Comparison of ENCODE assay signal across 14 mouse cellular contexts in the genomic region with DNA sequence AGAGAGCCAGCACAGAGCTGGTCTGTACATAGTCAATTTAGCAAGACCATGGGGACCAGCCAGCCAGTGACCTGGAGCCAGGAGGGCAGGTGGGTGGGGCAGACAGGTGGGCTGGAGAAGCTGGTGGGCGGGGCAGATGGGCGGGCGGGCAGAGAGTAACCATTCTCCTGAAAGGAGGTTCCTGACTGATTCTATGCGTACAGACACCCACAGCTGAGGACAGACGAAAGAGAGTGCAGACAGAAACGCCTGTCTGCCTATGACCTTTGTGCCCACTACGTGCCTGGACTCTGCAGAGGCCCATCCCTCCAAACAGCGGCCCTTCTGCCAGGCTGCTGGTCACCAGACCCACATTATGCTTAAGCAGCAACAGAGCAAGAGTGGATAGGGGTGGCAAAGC. TPM values are rescaled to one million over a fixed set of nuclear protein-coding genes. Genes with fewer than 3 reads are reported as not detected.
DNase-seq lines count a peak whose midpoint lies in the region; ATAC-seq lines count a peak whose summit lies in the region.
"Had no signal": no experiment of that assay in that cellular context is flagged by ENCODE, and none has a peak within 500 bp of the region (broad histone marks: within the 10 kb centered on the region; RNA-seq: fewer than 3 reads in every experiment).

No protein-coding gene starts in this region.

- H3K27me3 ChIP-seq in heart, embryonic 11.5 days (ENCODE audit: control insufficient read depth, insufficient read depth, low read length), result peaks cover 8% of the 10 kb centered on the region
- H3K27me3 ChIP-seq in heart, embryonic 12.5 days (replicated peaks), result peaks cover 38% of the 10 kb centered on the region
- H3K27me3 ChIP-seq in liver, embryonic 11.5 days (replicated peaks; ENCODE audit: control insufficient read depth, insufficient read depth, low read length), result no peaks in the 10 kb centered on the region
- no peaks in the 10 kb centered on the region for H3K27me3 ChIP-seq in neural tube, embryonic 15.5 days (replicated peaks)

- no peak overlapping the region for H3K9ac ChIP-seq in heart, embryonic 11.5 days (ENCODE audit: low read depth, low read length)
- no peak overlapping the region for H3K9ac ChIP-seq in heart, embryonic 12.5 days
- H3K9ac ChIP-seq in liver, embryonic 11.5 days (ENCODE audit: low read depth, low read length), result no peak overlapping the region
- no peak overlapping the region for H3K9ac ChIP-seq in neural tube, embryonic 15.5 days (replicated peaks)
- H3K9ac ChIP-seq: hindbrain, embryonic 12.5 days; limb, embryonic 12.5 days had no signal

- H3K27ac ChIP-seq in heart, embryonic 11.5 days (ENCODE audit: low read depth, low read length), result no peak overlapping the region
- no peak overlapping the region for H3K27ac ChIP-seq in heart, embryonic 12.5 days (ENCODE audit: poor library complexity, severe bottlenecking)
- no peak overlapping the region for H3K27ac ChIP-seq in liver, embryonic 11.5 days (ENCODE audit: low read depth, low read length)
- no peak overlapping the region for H3K27ac ChIP-seq in neural tube, embryonic 15.5 days (replicated peaks)
- H3K27ac ChIP-seq: hindbrain, embryonic 12.5 days; limb, embryonic 12.5 days had no signal

- H3K4me2 ChIP-seq in heart, embryonic 11.5 days, result no peak overlapping the region
- no peak overlapping the region for H3K4me2 ChIP-seq in heart, embryonic 12.5 days
- H3K4me2 ChIP-seq in liver, embryonic 11.5 days, result no peak overlapping the region
- H3K4me2 ChIP-seq in neural tube, embryonic 15.5 days, result no peak overlapping the region
- H3K4me2 ChIP-seq: hindbrain, embryonic 12.5 days; limb, embryonic 12.5 days had no signal

- no peaks in the 10 kb centered on the region for H3K9me3 ChIP-seq in heart, embryonic 11.5 days (replicated peaks; ENCODE audit: control insufficient read depth, low read length)
- H3K9me3 ChIP-seq in heart, embryonic 12.5 days (replicated peaks), result no peaks in the 10 kb centered on the region
- no peaks in the 10 kb centered on the region for H3K9me3 ChIP-seq in liver, embryonic 11.5 days (ENCODE audit: control insufficient read depth, low read length)
- H3K9me3 ChIP-seq in neural tube, embryonic 15.5 days (replicated peaks), result no peaks in the 10 kb centered on the region
- H3K9me3 ChIP-seq: hindbrain, embryonic 12.5 days; limb, embryonic 12.5 days had no signal

- WGBS in heart, embryonic 11.5 days (ENCODE audit: insufficient replicate concordance), result 40% methylated on average over 8 of the region's 8 CpGs
- WGBS in heart, embryonic 12.5 days, result 21% methylated on average over 8 of the region's 8 CpGs
- 32% methylated on average over 8 of the region's 8 CpGs for WGBS in liver, embryonic 11.5 days
- 41% methylated on average over 8 of the region's 8 CpGs for WGBS in neural tube, embryonic 15.5 days

- no peaks in the 10 kb centered on the region for H3K36me3 ChIP-seq in heart, embryonic 11.5 days (ENCODE audit: control insufficient read depth, insufficient read depth, low read length)
- H3K36me3 ChIP-seq in heart, embryonic 12.5 days, result no peaks in the 10 kb centered on the region
- no peaks in the 10 kb centered on the region for H3K36me3 ChIP-seq in liver, embryonic 11.5 days (ENCODE audit: control insufficient read depth, insufficient read depth, low read length)
- H3K36me3 ChIP-seq in neural tube, embryonic 15.5 days, result no peaks in the 10 kb centered on the region
- H3K36me3 ChIP-seq: hindbrain, embryonic 12.5 days; limb, embryonic 12.5 days had no signal

- DNase-seq in heart, postnatal 10 days, result peak; percentile 22 to 23
- peak; percentile 57 for DNase-seq in kidney, adult 9 months
- no peak for DNase-seq in liver, embryonic 11.5 days (ENCODE audit: low spot score)
- no peak for DNase-seq in layer of hippocampus, adult 9-10 months (ENCODE audit: low spot score)
- no peak for DNase-seq in cerebellum, adult 9-10 months
- DNase-seq: adrenal gland, adult 8-10 months; cerebellum, postnatal 14 days; midbrain, embryonic 14.5 days; thymus, postnatal 36 days had no signal

- 0 out of 2 replicates have a peak, but pooled peaks have one; percentile 21 for ATAC-seq in heart, embryonic 11.5 days (replicated peaks; ENCODE audit: insufficient number of reproducible peaks, low FRiP score, low TSS enrichment)
- ATAC-seq in heart, embryonic 12.5 days (ENCODE audit: insufficient number of reproducible peaks, low FRiP score), result no peak
- 0 out of 2 replicates have a peak, but pooled peaks have one; percentile 42 for ATAC-seq in liver, embryonic 11.5 days (replicated peaks; ENCODE audit: low FRiP score)
- ATAC-seq in neural tube, embryonic 15.5 days (ENCODE audit: low FRiP score), result no peak

- H3K4me3 ChIP-seq in heart, embryonic 11.5 days (ENCODE audit: low read depth, low read length), result no peak overlapping the region
- H3K4me3 ChIP-seq in heart, embryonic 12.5 days, result no peak overlapping the region
- H3K4me3 ChIP-seq in liver, embryonic 11.5 days (ENCODE audit: low read depth, low read length), result no peak overlapping the region
- H3K4me3 ChIP-seq in neural tube, embryonic 15.5 days (replicated peaks), result no peak overlapping the region
- H3K4me3 ChIP-seq: hindbrain, embryonic 12.5 days; limb, embryonic 12.5 days had no signal

- H3K4me1 ChIP-seq in heart, embryonic 11.5 days (ENCODE audit: control insufficient read depth, insufficient read depth, low read length), result peaks cover 5% of the 10 kb centered on the region; the same call in 1 of the 2 replicates
- H3K4me1 ChIP-seq in heart, embryonic 12.5 days (replicated peaks), result peaks cover 15% of the 10 kb centered on the region
- H3K4me1 ChIP-seq in liver, embryonic 11.5 days (replicated peaks; ENCODE audit: control insufficient read depth, insufficient read depth, low read length), result no peaks in the 10 kb centered on the region
- H3K4me1 ChIP-seq in neural tube, embryonic 15.5 days, result peaks cover 5% of the 10 kb centered on the region; the same call in 1 of the 2 replicates
- H3K4me1 ChIP-seq: limb, embryonic 12.5 days had no signal

- intact Hi-C loops in heart, postnatal 10 days (cut with DNase I), result no loop called here

RNA-seq across cellular contexts. Expression of gene Ephb1, which starts 51.5 kb away (rescaled TPM):
- polyA plus RNA-seq in heart, embryonic 11.5 days (2014; fragmentation: Nextera tagmentation; extraction: Ambion mirVana), result 0.44 and 0.87 TPM in 2 replicates
- 0.33 and 0.66 TPM in 2 replicates for polyA plus RNA-seq in heart, embryonic 12.5 days (2016; fragmentation: Nextera tagmentation; extraction: Ambion mirVana)
- total RNA-seq in heart, postnatal 10 days (2021), result 10 to 100 TPM in 1 of 2 experiments, 1 to 10 TPM in 1; 9.1 to 10.5 TPM
- polyA plus RNA-seq in liver, embryonic 11.5 days (2014; fragmentation: Nextera tagmentation; extraction: Ambion mirVana), result 0.69 and 0.70 TPM in 2 replicates
- 33.0 and 38.8 TPM in 2 replicates for polyA plus RNA-seq in neural tube, embryonic 15.5 days (2015; fragmentation: Nextera tagmentation; extraction: Ambion mirVana)

Comparison
In these comparisons a context has a peak if more than half of its experiments do, and no peak if none do; other contexts are left out.
1. ATAC-seq: peak in heart, embryonic 11.5 days (single experiment) and liver, embryonic 11.5 days (single experiment); none in heart, embryonic 12.5 days (single experiment) and neural tube, embryonic 15.5 days (single experiment).
2. DNase-seq: peak in heart, postnatal 10 days (2 of 2) and kidney, adult 9 months (single experiment); none in liver, embryonic 11.5 days (single experiment), layer of hippocampus, adult 9-10 months (single experiment) and cerebellum, adult 9-10 months (single experiment).
3. RNA of gene Ephb1, which starts 51.5 kb away (polyA plus RNA-seq): 33.0 to 38.8 TPM in neural tube, embryonic 15.5 days; 0.44 to 0.87 TPM in heart, embryonic 11.5 days, 0.69 to 0.70 TPM in liver, embryonic 11.5 days and 0.33 to 0.66 TPM in heart, embryonic 12.5 days; every median in the first group is over 10 times any median in the second.